Mouse (Mus musculus): ENCODE data around the gene Slc35e3. TPM values are rescaled to one million over a fixed set of nuclear protein-coding genes. Genes with fewer than 3 reads are reported as not detected.
"Not testable (repeated sequence)": the region's sequence is repeated elsewhere in the genome, so short reads cannot be mapped to it uniquely, and the experiment has no call there.

Slc35e3 gene
- polyA plus RNA-seq, 1 experiment = 35.5 TPM

GRCm38 (mm10) chr10:117736573-117736972 lies 9.6 kb downstream of the Slc35e3 start:
- TF ChIP-seq POLR2A (IDR thresholded peaks at IDR 0.05; ENCODE audit: borderline replicate concordance, extremely low read depth, insufficient read depth, insufficient read length, poor library complexity, severe bottlenecking) (no peak), CTCF (IDR thresholded peaks at IDR 0.05; ENCODE audit: borderline replicate concordance, extremely low read depth, insufficient read depth, insufficient read length) (no peak)
- no peak for DNase-seq (ENCODE audit: low read depth)

- DNase-seq (ENCODE audit: low read depth) = not testable (repeated sequence)
These were observed 10.8 kb downstream of the Slc35e3 start for GRCm38 (mm10) chr10:117735396-117735795.

GRCm38 (mm10) chr10:117734104-117734852 lies 11.9 kb downstream of the Slc35e3 start:
- DNase-seq (ENCODE audit: low read depth) = not testable (repeated sequence)

GRCm38 (mm10) chr10:117733626-117734025 lies 12.5 kb downstream of the Slc35e3 start:
- DNase-seq (ENCODE audit: low read depth) = not testable (repeated sequence)

- no peak for DNase-seq (ENCODE audit: low read depth)
- TF ChIP-seq POLR2A (IDR thresholded peaks at IDR 0.05; ENCODE audit: borderline replicate concordance, extremely low read depth, insufficient read depth, insufficient read length, poor library complexity, severe bottlenecking) (no peak), CTCF (IDR thresholded peaks at IDR 0.05; ENCODE audit: borderline replicate concordance, extremely low read depth, insufficient read depth, insufficient read length) (no peak)
These were observed 13.1 kb downstream of the Slc35e3 start for GRCm38 (mm10) chr10:117732962-117733592.

- DNase-seq (ENCODE audit: low read depth) = no peak
- TF ChIP-seq POLR2A (IDR thresholded peaks at IDR 0.05; ENCODE audit: borderline replicate concordance, extremely low read depth, insufficient read depth, insufficient read length, poor library complexity, severe bottlenecking) (no peak), CTCF (IDR thresholded peaks at IDR 0.05; ENCODE audit: borderline replicate concordance, extremely low read depth, insufficient read depth, insufficient read length) (no peak)
These were observed 14.0 kb downstream of the Slc35e3 start for GRCm38 (mm10) chr10:117732184-117732583.

GRCm38 (mm10) chr10:117731244-117732101 lies 14.7 kb downstream of the Slc35e3 start:
- no peak for TF ChIP-seq POLR2A (IDR thresholded peaks at IDR 0.05; ENCODE audit: borderline replicate concordance, extremely low read depth, insufficient read depth, insufficient read length, poor library complexity, severe bottlenecking)
- peak; percentile 38; the same call in 1 of the 2 replicates for TF ChIP-seq CTCF (IDR thresholded peaks at IDR 0.05; ENCODE audit: borderline replicate concordance, extremely low read depth, insufficient read depth, insufficient read length)
- peak; percentile 41 for DNase-seq (ENCODE audit: low read depth)

- no peak for DNase-seq (ENCODE audit: low read depth)
- TF ChIP-seq CTCF (IDR thresholded peaks at IDR 0.05; ENCODE audit: borderline replicate concordance, extremely low read depth, insufficient read depth, insufficient read length) (no peak), POLR2A (IDR thresholded peaks at IDR 0.05; ENCODE audit: borderline replicate concordance, extremely low read depth, insufficient read depth, insufficient read length, poor library complexity, severe bottlenecking) (no peak)
These were observed 15.4 kb downstream of the Slc35e3 start for GRCm38 (mm10) chr10:117730637-117731203.

GRCm38 (mm10) chr10:117730140-117730539 lies 16.0 kb downstream of the Slc35e3 start:
- no peak for TF ChIP-seq CTCF (IDR thresholded peaks at IDR 0.05; ENCODE audit: borderline replicate concordance, extremely low read depth, insufficient read depth, insufficient read length)
- no peak for TF ChIP-seq POLR2A (IDR thresholded peaks at IDR 0.05; ENCODE audit: borderline replicate concordance, extremely low read depth, insufficient read depth, insufficient read length, poor library complexity, severe bottlenecking)
- DNase-seq (ENCODE audit: low read depth) = no peak

- DNase-seq (ENCODE audit: low read depth) = no peak
- no peak for TF ChIP-seq POLR2A (IDR thresholded peaks at IDR 0.05; ENCODE audit: borderline replicate concordance, extremely low read depth, insufficient read depth, insufficient read length, poor library complexity, severe bottlenecking)
- no peak for TF ChIP-seq CTCF (IDR thresholded peaks at IDR 0.05; ENCODE audit: borderline replicate concordance, extremely low read depth, insufficient read depth, insufficient read length)
These were observed 16.9 kb downstream of the Slc35e3 start for GRCm38 (mm10) chr10:117729139-117729814.

- DNase-seq (ENCODE audit: low read depth) = no peak
- no peak for TF ChIP-seq POLR2A (IDR thresholded peaks at IDR 0.05; ENCODE audit: borderline replicate concordance, extremely low read depth, insufficient read depth, insufficient read length, poor library complexity, severe bottlenecking)
- TF ChIP-seq CTCF (IDR thresholded peaks at IDR 0.05; ENCODE audit: borderline replicate concordance, extremely low read depth, insufficient read depth, insufficient read length) = no peak
These were observed 17.6 kb downstream of the Slc35e3 start for GRCm38 (mm10) chr10:117728574-117728973.

Measured in brain, embryonic 14.5 days (tissue).